In the genomic region with DNA sequence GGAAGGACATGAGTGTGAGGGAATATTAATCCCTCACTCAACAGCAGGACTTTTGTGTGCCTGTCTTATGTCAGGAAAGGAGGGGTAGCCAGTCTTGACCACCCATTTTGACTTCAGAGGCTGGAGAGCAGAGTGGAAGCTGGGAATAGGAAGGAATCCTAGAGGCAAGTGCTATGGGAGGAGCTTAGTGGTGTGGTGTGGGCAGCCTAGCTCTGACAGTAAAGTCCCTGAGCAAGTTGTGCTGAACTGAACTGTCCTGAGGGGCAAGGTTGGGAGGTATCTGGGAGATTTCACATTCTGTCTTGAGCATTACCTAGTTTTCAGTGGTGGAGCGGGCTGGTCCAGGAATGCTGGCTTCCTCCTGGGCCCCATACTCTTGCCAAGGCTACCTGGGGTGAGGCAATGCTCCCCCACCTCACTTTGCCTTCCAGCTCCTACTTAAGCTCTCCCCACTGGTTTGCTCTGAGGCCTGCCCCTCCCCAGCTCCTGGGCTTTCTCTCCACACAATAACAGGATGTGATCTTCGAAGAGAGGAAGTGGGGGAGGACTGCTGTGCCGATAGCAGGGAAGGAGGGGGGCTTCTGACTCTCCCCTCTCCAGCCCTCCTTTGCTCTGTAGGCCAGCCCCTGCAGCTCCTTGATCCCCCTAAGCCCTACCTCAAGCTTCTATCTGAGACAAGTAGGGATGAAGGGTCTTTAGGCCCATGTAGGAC, we compare ENCODE assay signal across 8 mouse cellular contexts. TPM values are rescaled to one million over a fixed set of nuclear protein-coding genes. Genes with fewer than 3 reads are reported as not detected.
A peak's percentile ranks its signal among the peaks of the same experiment; 100 is the strongest.
DNase-seq lines count a peak whose midpoint lies in the region; ATAC-seq and TF ChIP-seq lines count a peak whose summit lies in the region.

No protein-coding gene starts in this region.

- TF ChIP-seq CTCF in spleen, adult 2 months (IDR thresholded peaks at IDR 0.05; ENCODE audit: extremely low read depth, insufficient read depth, insufficient read length, insufficient replicate concordance): no peak

- H3K4me2 ChIP-seq in lung, embryonic 15.5 days: no peak overlapping the region

- peaks cover 7% of the 10 kb centered on the region; the same call in 1 of the 2 replicates for H3K4me1 ChIP-seq in spleen, adult 2 months (ENCODE audit: control insufficient read depth, insufficient read depth, insufficient read length)
- peaks cover 16% of the 10 kb centered on the region for H3K4me1 ChIP-seq in lung, embryonic 15.5 days

- H3K4me3 ChIP-seq in spleen, adult 2 months (ENCODE audit: extremely low read depth, insufficient read depth, insufficient read length): no peak overlapping the region
- no peak overlapping the region for H3K4me3 ChIP-seq in lung, embryonic 15.5 days

- no peak for DNase-seq in spleen, adult 2 months (ENCODE audit: low read depth in 1 of 2, low spot score in 2 of 2)
- no peak for DNase-seq in spleen, postnatal 4 days (ENCODE audit: low spot score in 2 of 2)
- DNase-seq in heart, postnatal 25 days (ENCODE audit: low spot score): peak; percentile 22
- no peak for DNase-seq in Muller cell, postnatal 12 days (ENCODE audit: inconsistent ontology term)
- DNase-seq in adrenal gland, adult 8-10 months: no peak
- no peak for DNase-seq in gastrocnemius, adult 18-20 months (ENCODE audit: low spot score)
- no peak for DNase-seq in frontal cortex, postnatal 10 days (ENCODE audit: low spot score in 2 of 2)

- H3K9ac ChIP-seq in lung, embryonic 15.5 days: no peak overlapping the region

- H3K36me3 ChIP-seq in spleen, adult 2 months (ENCODE audit: control insufficient read depth, insufficient read depth, low read length): no peaks in the 10 kb centered on the region
- no peaks in the 10 kb centered on the region for H3K36me3 ChIP-seq in lung, embryonic 15.5 days

- TF ChIP-seq POLR2A in spleen, adult 2 months (IDR thresholded peaks at IDR 0.05; ENCODE audit: low read depth, low read length): no peak

- 25% methylated on average over 3 of the region's 3 CpGs for WGBS in spleen, adult 2 months
- WGBS in lung, embryonic 15.5 days: 22% methylated on average over 3 of the region's 3 CpGs

- H3K9me3 ChIP-seq in lung, embryonic 15.5 days: no peaks in the 10 kb centered on the region

- peak overlapping the region; percentile 16; the same call in 1 of the 2 replicates for H3K27ac ChIP-seq in spleen, adult 2 months (ENCODE audit: insufficient read depth, low read length)
- H3K27ac ChIP-seq in lung, embryonic 15.5 days: peak overlapping the region; percentile 78

- peak; percentile 41; the same call in 1 of the 2 replicates for ATAC-seq in lung, embryonic 15.5 days (ENCODE audit: borderline replicate concordance, extremely low read depth, low FRiP score, low TSS enrichment)

- intact Hi-C loops in heart, postnatal 25 days (cut with DNase I): loop anchor here (2.0 kb wide), 1 partner anchor 17 kb away; no protein-coding TSS in a partner anchor

- no peaks in the 10 kb centered on the region for H3K27me3 ChIP-seq in spleen, adult 2 months (ENCODE audit: control insufficient read depth, insufficient read depth, low read length)
- no peaks in the 10 kb centered on the region for H3K27me3 ChIP-seq in lung, embryonic 15.5 days

RNA-seq across cellular contexts. Expression of a gene that starts 13.1 kb away (rescaled TPM):
- 79.3 and 89.6 TPM in 2 replicates for polyA plus RNA-seq in spleen, adult 2 months (2012; rRNA removed)
- total RNA-seq in heart, postnatal 25 days (2021): 1 to 10 TPM in 1 of 2 experiments, not detected in 1; 1.0 TPM
- 21.6 and 22.9 TPM in 2 replicates for polyA plus RNA-seq in lung, embryonic 15.5 days (2015; fragmentation: Nextera tagmentation; extraction: Ambion mirVana)
- total RNA-seq in adrenal gland, adult 8-10 months (2022): 1 to 10 TPM in 2 of 4 experiments, under 1 TPM in 1, not detected in 1; 0.37 to 1.1 (median 1.0) TPM
- total RNA-seq in gastrocnemius, adult 18-20 months (2021): not detected

RNA-seq across cellular contexts. Expression of a gene that starts 19.1 kb away (rescaled TPM):
- 20.9 and 37.0 TPM in 2 replicates for polyA plus RNA-seq in spleen, adult 2 months (2012; rRNA removed)
- total RNA-seq in heart, postnatal 25 days (2021): 1 to 10 TPM; 3.7 to 4.0 TPM
- 1.8 TPM in 2 replicates for polyA plus RNA-seq in lung, embryonic 15.5 days (2015; fragmentation: Nextera tagmentation; extraction: Ambion mirVana)
- 1 to 10 TPM; 1.9 to 4.0 (median 2.6) TPM for total RNA-seq in adrenal gland, adult 8-10 months (2022)
- 1 to 10 TPM in 1 of 2 experiments, under 1 TPM in 1; 0.93 to 1.0 TPM for total RNA-seq in gastrocnemius, adult 18-20 months (2021)

RNA-seq across cellular contexts. Expression of a gene that starts 58.7 kb away (rescaled TPM):
- 0.02 and 0.04 TPM in 2 replicates for polyA plus RNA-seq in spleen, adult 2 months (2012; rRNA removed)
- not detected for total RNA-seq in heart, postnatal 25 days (2021)
- 0.06 TPM in 1 of 2 replicates, not detected in the other for polyA plus RNA-seq in lung, embryonic 15.5 days (2015; fragmentation: Nextera tagmentation; extraction: Ambion mirVana)
- not detected for total RNA-seq in adrenal gland, adult 8-10 months (2022)
- total RNA-seq in gastrocnemius, adult 18-20 months (2021): not detected
